Mouse (Mus musculus): Measurements from ENCODE around the gene Syt12. TPM values are rescaled to one million over a fixed set of nuclear protein-coding genes. Genes with fewer than 3 reads are reported as not detected.

The Syt12 gene
- polyA plus RNA-seq, 1 experiment from 2014 or later: 0.17 TPM

GRCm38 (mm10) chr19:4482111-4482859 lies 5.0 kb upstream of the Syt12 start:
- no peaks in the 10 kb centered on the region for H3K9me3 ChIP-seq (replicated peaks)
- no peak for ATAC-seq (ENCODE audit: low read depth)
- no peaks in the 10 kb centered on the region for H3K36me3 ChIP-seq
- no peak for DNase-seq
- peaks cover 29% of the 10 kb centered on the region for H3K27me3 ChIP-seq
- peaks cover 5% of the 10 kb centered on the region for H3K4me1 ChIP-seq (replicated peaks)
- WGBS (ENCODE audit: insufficient replicate concordance): 79% methylated on average over 3 of the region's 3 CpGs
- no peak overlapping the region for H3K27ac ChIP-seq
- no peak overlapping the region for H3K4me2 ChIP-seq
- H3K9ac ChIP-seq: no peak overlapping the region
- H3K4me3 ChIP-seq (replicated peaks): no peak overlapping the region

DNA sequence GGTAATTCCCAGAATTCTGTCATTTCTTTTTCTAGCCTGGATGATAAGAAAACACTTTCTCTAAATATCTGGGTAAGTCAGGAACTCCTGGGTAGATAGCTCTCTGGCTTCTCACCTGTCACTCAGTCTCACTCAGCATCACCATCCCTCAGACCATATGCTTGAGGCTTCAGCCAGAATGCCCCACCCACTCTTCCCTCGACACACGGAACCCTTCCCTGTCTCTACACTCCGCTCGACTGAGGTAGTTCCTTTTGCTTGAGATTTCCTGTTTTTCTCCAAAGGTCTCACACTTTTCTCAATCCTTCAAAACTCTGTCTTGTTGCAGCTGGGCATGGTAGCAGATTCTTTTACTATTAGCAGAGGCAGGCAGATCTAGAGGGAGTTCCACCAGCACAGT lies 4.1 kb upstream of the Syt12 start:
- no peak overlapping the region for H3K27ac ChIP-seq
- ATAC-seq (ENCODE audit: low read depth) (no peak), DNase-seq (no peak)
- H3K9me3 ChIP-seq (replicated peaks): no peaks in the 10 kb centered on the region
- H3K4me1 ChIP-seq (replicated peaks): peaks cover 11% of the 10 kb centered on the region
- H3K9ac ChIP-seq: no peak overlapping the region
- H3K4me2 ChIP-seq: no peak overlapping the region
- H3K36me3 ChIP-seq: no peaks in the 10 kb centered on the region
- H3K4me3 ChIP-seq (replicated peaks): no peak overlapping the region
- H3K27me3 ChIP-seq: peaks cover 38% of the 10 kb centered on the region
- WGBS (ENCODE audit: insufficient replicate concordance): 16% methylated on average over 4 of the region's 4 CpGs

- Histone ChIP-seq H3K4me3 (replicated peaks) (no peak overlapping the region), H3K36me3 (no peaks in the 10 kb centered on the region), H3K27me3 (peaks cover 51% of the 10 kb centered on the region), H3K27ac (no peak overlapping the region), H3K9me3 (replicated peaks) (no peaks in the 10 kb centered on the region), H3K4me2 (no peak overlapping the region), H3K9ac (no peak overlapping the region), H3K4me1 (replicated peaks) (peaks cover 12% of the 10 kb centered on the region)
- ATAC-seq (ENCODE audit: low read depth) (no peak), DNase-seq (no peak)
- 72% methylated on average over 2 of the region's 2 CpGs for WGBS (ENCODE audit: insufficient replicate concordance)
Measured at GRCm38 (mm10) chr19:4480041-4480440, 2.8 kb upstream of the Syt12 start.

GRCm38 (mm10) chr19:4478190-4478516 lies 906 bp upstream of the Syt12 start:
- DNase-seq (no peak), ATAC-seq (ENCODE audit: low read depth) (no peak)
- Histone ChIP-seq H3K9ac (no peak overlapping the region), H3K9me3 (replicated peaks) (no peaks in the 10 kb centered on the region), H3K27ac (no peak overlapping the region), H3K4me3 (replicated peaks) (no peak overlapping the region), H3K4me1 (replicated peaks) (peaks cover 12% of the 10 kb centered on the region), H3K4me2 (peak overlapping the region; percentile 13; the same call in 1 of the 2 replicates), H3K27me3 (peaks cover 68% of the 10 kb centered on the region), H3K36me3 (no peaks in the 10 kb centered on the region)
- WGBS (ENCODE audit: insufficient replicate concordance): 12% methylated on average over 1 of the region's 1 CpGs

DNA sequence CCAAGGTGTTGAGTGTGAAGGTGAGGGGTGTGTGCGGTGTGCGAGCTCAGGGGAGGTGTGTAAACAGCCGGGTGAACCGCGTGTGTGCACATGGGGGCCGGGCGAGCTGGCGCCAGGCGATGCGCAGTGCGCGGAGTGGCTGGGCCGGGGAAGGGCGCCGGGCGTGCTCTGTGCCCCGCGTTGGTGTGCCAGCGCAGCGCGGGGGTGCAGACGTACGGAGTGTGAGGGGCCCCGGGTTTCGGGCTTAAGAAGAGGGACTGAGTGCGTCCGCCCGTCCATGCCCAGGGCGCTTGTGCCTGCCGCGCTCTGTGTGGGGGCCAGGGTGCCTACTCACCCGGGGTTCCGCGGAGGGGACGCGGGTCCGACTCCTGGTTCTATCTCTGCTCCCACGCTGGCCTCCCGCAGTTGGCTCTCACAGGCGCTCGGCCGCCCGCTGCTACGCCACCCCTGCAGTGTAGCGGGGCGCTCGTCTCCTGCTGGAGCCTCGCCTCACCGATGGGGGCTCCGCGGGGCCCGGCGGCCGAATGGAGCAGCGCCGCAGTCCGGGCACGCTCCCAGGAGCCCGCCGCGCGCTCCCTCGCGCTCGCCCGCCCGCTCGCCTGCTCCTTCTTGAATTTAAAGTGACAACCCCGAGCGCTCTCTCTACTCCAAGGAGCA lies 518 bp downstream of the Syt12 start:
- ATAC-seq (ENCODE audit: low read depth): peak; percentile 44; the same call in 1 of the 2 replicates
- H3K27ac ChIP-seq: no peak overlapping the region
- peak overlapping the region; percentile 50 for H3K4me3 ChIP-seq (replicated peaks)
- H3K4me1 ChIP-seq (replicated peaks): peaks cover 12% of the 10 kb centered on the region
- WGBS (ENCODE audit: insufficient replicate concordance): under 1% methylated on average over 70 of the region's 70 CpGs
- peak overlapping the region; percentile 66 for H3K4me2 ChIP-seq
- H3K27me3 ChIP-seq: peaks cover 82% of the 10 kb centered on the region
- H3K36me3 ChIP-seq: no peaks in the 10 kb centered on the region
- DNase-seq: no peak
- peak overlapping the region; percentile 43 for H3K9ac ChIP-seq
- H3K9me3 ChIP-seq (replicated peaks): no peaks in the 10 kb centered on the region

DNA sequence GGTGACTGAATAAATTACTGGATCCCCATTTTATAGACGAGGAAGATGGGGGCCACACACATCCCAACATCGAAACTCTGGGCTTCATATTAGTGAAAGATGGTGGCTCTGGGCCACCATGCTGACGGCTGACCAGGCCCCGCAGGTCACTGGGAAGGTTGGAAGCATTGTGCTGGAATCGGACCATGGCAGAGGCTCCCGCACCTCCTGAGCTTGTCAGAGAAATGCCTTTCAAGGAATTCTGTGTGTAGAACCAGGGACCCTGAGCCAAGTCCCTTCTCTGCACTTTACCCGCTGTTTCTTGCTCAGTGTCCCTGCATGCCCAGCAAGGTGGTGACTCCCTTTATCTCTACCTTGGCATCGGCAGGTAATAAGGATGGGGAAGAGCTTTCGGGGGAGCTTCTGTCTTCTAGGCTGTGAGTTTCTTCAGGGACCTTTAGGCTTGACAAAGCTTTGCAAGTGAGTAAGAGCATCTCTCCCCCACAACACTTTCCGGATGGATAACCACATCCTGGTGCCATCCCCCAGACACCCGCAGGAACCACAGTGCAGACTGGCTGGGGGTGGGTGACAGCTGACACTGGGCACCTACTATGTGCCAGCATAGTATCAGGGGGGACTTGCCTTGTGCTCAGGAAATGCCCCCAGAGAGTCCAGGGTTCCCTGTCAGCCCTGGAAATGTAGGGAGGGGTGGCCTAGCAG lies 1.9 kb downstream of the Syt12 start:
- Histone ChIP-seq H3K27me3 (peaks cover 81% of the 10 kb centered on the region), H3K27ac (no peak overlapping the region), H3K9ac (no peak overlapping the region), H3K4me3 (replicated peaks) (no peak overlapping the region), H3K36me3 (no peaks in the 10 kb centered on the region), H3K9me3 (replicated peaks) (no peaks in the 10 kb centered on the region), H3K4me2 (no peak overlapping the region), H3K4me1 (replicated peaks) (peaks cover 12% of the 10 kb centered on the region)
- 51% methylated on average over 11 of the region's 11 CpGs for WGBS (ENCODE audit: insufficient replicate concordance)
- DNase-seq: no peak
- no peak for ATAC-seq (ENCODE audit: low read depth)

GRCm38 (mm10) chr19:4474739-4475138 lies 2.5 kb downstream of the Syt12 start:
- peaks cover 74% of the 10 kb centered on the region for H3K27me3 ChIP-seq

GRCm38 (mm10) chr19:4473549-4473948 lies 3.7 kb downstream of the Syt12 start:
- no peaks in the 10 kb centered on the region for H3K36me3 ChIP-seq
- ATAC-seq (ENCODE audit: low read depth) (no peak), DNase-seq (no peak)
- no peak overlapping the region for H3K4me2 ChIP-seq
- no peak overlapping the region for H3K27ac ChIP-seq
- no peak overlapping the region for H3K9ac ChIP-seq
- no peak overlapping the region for H3K4me3 ChIP-seq (replicated peaks)
- H3K9me3 ChIP-seq (replicated peaks): no peaks in the 10 kb centered on the region
- H3K27me3 ChIP-seq: peaks cover 71% of the 10 kb centered on the region
- peaks cover 12% of the 10 kb centered on the region for H3K4me1 ChIP-seq (replicated peaks)
- 77% methylated on average over 5 of the region's 5 CpGs for WGBS (ENCODE audit: insufficient replicate concordance)

More at GRCm38 (mm10) chr19:4474739-4475138, 2.5 kb downstream of the Syt12 start:
- Histone ChIP-seq H3K9ac (no peak overlapping the region), H3K4me1 (replicated peaks) (peaks cover 12% of the 10 kb centered on the region), H3K36me3 (no peaks in the 10 kb centered on the region), H3K4me2 (no peak overlapping the region), H3K9me3 (replicated peaks) (no peaks in the 10 kb centered on the region), H3K27ac (no peak overlapping the region), H3K4me3 (replicated peaks) (no peak overlapping the region)
- DNase-seq: no peak
- ATAC-seq (ENCODE audit: low read depth): no peak
- 36% methylated on average over 3 of the region's 3 CpGs for WGBS (ENCODE audit: insufficient replicate concordance)

DNA sequence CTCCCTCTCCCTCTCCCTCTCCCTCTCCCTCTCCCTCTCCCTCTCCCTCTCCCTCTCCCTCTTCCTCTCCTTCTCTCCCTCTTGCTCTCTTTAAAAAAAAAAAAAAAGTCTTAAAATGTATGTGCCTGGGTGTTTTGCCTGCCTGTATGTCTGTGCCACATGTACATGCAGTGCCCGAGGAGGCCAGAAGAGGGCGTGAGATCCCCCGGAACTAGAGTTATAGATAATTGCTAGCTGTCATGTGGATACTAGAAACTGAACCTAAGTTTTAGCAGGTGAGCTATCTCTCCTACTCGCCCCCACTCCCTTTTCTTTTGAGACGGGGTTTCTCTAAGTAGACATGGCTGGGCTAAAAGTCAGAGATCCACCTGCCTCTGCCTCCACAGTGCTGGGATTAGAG lies 8.9 kb downstream of the Syt12 start:
- Histone ChIP-seq H3K4me1 (replicated peaks) (0 out of 2 replicates have a peak, but pooled peaks cover 8% of the 10 kb centered on the region), H3K27ac (no peak overlapping the region), H3K4me3 (replicated peaks) (no peak overlapping the region), H3K4me2 (no peak overlapping the region), H3K27me3 (peaks cover 22% of the 10 kb centered on the region; the same call in 1 of the 2 replicates), H3K9ac (no peak overlapping the region), H3K36me3 (no peaks in the 10 kb centered on the region), H3K9me3 (replicated peaks) (no peaks in the 10 kb centered on the region)
- WGBS (ENCODE audit: insufficient replicate concordance): 20% methylated on average over 5 of the region's 5 CpGs
- DNase-seq (peak; percentile 22), ATAC-seq (ENCODE audit: low read depth) (no peak)

GRCm38 (mm10) chr19:4464666-4465065 lies 12.6 kb downstream of the Syt12 start:
- DNase-seq (no peak), ATAC-seq (ENCODE audit: low read depth) (no peak)
- no peaks in the 10 kb centered on the region for H3K36me3 ChIP-seq
- H3K9me3 ChIP-seq (replicated peaks): no peaks in the 10 kb centered on the region
- 54% methylated on average over 4 of the region's 4 CpGs for WGBS (ENCODE audit: insufficient replicate concordance)
- H3K27ac ChIP-seq: no peak overlapping the region
- H3K4me2 ChIP-seq: no peak overlapping the region
- H3K9ac ChIP-seq: no peak overlapping the region
- no peak overlapping the region for H3K4me3 ChIP-seq (replicated peaks)
- H3K27me3 ChIP-seq: peaks cover 6% of the 10 kb centered on the region; the same call in 1 of the 2 replicates
- H3K4me1 ChIP-seq (replicated peaks): 0 out of 2 replicates have a peak, but pooled peaks cover 11% of the 10 kb centered on the region

- WGBS (ENCODE audit: insufficient replicate concordance): 29% methylated on average over 8 of the region's 8 CpGs
- 0 out of 2 replicates have a peak overlapping the region, but pooled peaks have one; percentile 34 for H3K27ac ChIP-seq
- no peaks in the 10 kb centered on the region for H3K27me3 ChIP-seq
Measured at GRCm38 (mm10) chr19:4461981-4462380, 15.3 kb downstream of the Syt12 start.

More at GRCm38 (mm10) chr19:4461981-4462380, 15.3 kb downstream of the Syt12 start:
- Histone ChIP-seq H3K4me3 (replicated peaks) (no peak overlapping the region), H3K4me2 (no peak overlapping the region), H3K9me3 (replicated peaks) (no peaks in the 10 kb centered on the region), H3K36me3 (no peaks in the 10 kb centered on the region), H3K4me1 (replicated peaks) (0 out of 2 replicates have a peak, but pooled peaks cover 11% of the 10 kb centered on the region), H3K9ac (no peak overlapping the region)
- ATAC-seq (ENCODE audit: low read depth) (peak; percentile 68), DNase-seq (no peak)

Measured in liver, embryonic 13.5 days (tissue).